Mouse (Mus musculus): ENCODE data around the gene Parp8. TPM values are rescaled to one million over a fixed set of nuclear protein-coding genes. Genes with fewer than 3 reads are reported as not detected.

The Parp8 gene
- 18.9 and 21.1 TPM in 2 replicates for polyA plus RNA-seq (2015; fragmentation: Nextera tagmentation; extraction: Ambion mirVana)

DNA sequence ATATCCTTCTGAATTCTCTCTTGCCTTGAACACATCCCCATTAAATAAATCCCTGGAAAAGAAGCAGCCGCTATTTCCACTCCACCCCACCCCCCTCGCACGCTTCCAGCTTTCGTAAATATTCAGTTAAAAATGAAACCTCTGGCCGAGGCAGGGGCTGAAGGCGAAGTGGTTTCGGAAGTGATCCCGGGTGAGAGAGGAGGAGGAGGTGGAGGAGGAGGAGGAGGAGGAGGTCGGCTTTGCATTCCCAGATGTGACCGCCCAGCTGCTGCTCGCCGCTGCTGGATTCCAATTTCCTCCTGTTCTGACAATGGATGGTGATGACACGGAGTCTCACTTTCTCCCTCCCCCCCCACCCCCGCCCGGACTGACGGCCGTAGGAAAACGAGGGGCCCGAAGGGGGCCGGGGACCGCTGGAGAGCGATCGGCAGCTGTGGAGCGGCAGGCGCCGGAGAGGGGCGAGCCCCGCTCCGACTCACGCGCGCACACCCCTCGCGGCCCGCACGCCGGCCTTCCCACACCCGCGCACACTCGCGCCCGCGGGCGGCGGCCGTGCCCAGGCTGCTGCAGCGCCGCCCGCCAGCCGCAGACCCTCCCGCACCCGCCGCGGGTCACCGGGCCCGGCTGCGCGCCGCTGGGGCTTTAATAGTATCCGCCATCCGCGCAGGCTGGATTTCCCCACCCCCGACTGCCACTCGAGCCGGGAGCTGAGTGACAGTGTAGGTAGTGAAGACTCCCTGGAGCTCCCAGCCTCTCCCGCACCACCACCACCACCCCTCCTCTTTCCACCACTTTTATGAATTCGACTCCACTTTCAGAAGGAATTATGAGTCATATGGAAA is at the start of gene Parp8:
TSS of gene Parp8 (minus strand) at position 312 of the 842 bp plus-strand sequence.
- H3K9me3 ChIP-seq (replicated peaks) = no peaks in the 10 kb centered on the region
- under 1% methylated on average over 33 of the region's 67 CpGs for WGBS
- peak within 1 kb of the TSS; percentile 94 for H3K27ac ChIP-seq (replicated peaks)
- H3K4me2 ChIP-seq (replicated peaks) = peak within 1 kb of the TSS; percentile 74
- no peaks in the 10 kb centered on the region for H3K36me3 ChIP-seq
- ATAC-seq (ENCODE audit: insufficient number of reproducible peaks, low FRiP score, low TSS enrichment, low read depth) = peak; percentile 74
- H3K4me3 ChIP-seq (replicated peaks) = peak within 1 kb of the TSS; percentile 91
- H3K4me1 ChIP-seq = peaks cover 31% of the 10 kb centered on the region
- peak within 1 kb of the TSS; percentile 80 for H3K9ac ChIP-seq
- H3K27me3 ChIP-seq = no peaks in the 10 kb centered on the region

DNA sequence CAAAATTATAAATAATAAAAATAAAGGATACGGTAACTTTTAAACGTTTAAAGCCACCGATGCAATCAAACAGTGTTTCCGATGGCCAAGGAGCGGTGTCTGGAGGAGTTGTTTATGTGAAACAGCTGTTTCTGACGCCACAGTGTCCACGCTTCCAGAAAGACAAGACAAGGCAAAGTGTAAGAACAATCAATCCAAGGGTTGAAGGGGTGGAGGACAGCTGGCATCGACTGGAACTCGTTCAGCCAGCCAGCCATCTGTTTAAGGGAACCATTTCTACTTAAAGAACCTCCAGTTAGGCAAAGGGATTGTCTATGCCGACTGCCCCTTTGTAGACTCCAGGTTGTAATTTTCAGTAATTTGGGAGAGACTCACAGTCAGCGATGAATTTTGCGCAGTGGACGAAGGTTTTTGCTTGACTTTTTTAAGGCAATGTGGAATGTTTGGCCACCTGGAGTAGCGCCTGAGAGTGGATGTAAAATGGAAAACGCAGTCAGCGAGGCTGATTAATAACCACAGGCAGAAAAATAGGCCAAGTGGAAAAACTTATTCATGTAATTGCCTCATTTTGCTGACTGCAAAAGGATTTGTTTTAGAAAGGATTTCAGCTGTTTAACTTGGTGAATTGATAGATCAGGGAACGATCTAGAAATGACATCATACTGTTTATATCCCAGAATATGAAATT is 37.4 kb upstream of the Parp8 start:
- peaks cover 5% of the 10 kb centered on the region; the same call in 1 of the 2 replicates for H3K4me1 ChIP-seq
- H3K4me2 ChIP-seq (replicated peaks) = peak overlapping the region; percentile 21; the same call in 1 of the 2 replicates
- no peaks in the 10 kb centered on the region for H3K9me3 ChIP-seq (replicated peaks)
- H3K36me3 ChIP-seq = no peaks in the 10 kb centered on the region
- H3K27me3 ChIP-seq = no peaks in the 10 kb centered on the region
- no peak for ATAC-seq (ENCODE audit: insufficient number of reproducible peaks, low FRiP score, low TSS enrichment, low read depth)
- WGBS = 43% methylated on average over 17 of the region's 17 CpGs
- peak overlapping the region; percentile 55 for H3K27ac ChIP-seq (replicated peaks)
- no peak overlapping the region for H3K9ac ChIP-seq
- H3K4me3 ChIP-seq (replicated peaks) = no peak overlapping the region

DNA sequence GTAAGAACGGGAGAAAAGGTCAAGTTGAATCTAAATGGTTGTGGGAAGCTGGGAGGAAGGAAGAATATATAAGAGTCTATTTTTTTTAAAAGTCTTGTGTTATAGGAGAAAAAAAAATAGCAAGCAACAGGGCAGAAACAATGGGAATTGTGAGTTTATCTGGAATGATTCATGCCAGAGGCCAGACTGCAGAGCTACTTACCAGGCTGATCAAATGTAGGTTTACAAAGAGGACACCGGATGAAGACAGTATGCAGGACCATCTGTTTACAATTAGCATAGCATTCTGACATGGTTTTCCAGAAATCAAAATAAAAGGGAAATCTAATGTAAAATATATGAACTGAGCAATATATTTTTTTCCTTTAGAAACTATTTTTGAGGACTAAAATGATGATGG is 31.1 kb upstream of the Parp8 start:
- Histone ChIP-seq H3K9me3 (replicated peaks) (no peaks in the 10 kb centered on the region), H3K27ac (replicated peaks) (no peak overlapping the region), H3K4me1 (peaks cover 7% of the 10 kb centered on the region), H3K4me2 (replicated peaks) (no peak overlapping the region), H3K27me3 (no peaks in the 10 kb centered on the region), H3K36me3 (no peaks in the 10 kb centered on the region), H3K4me3 (replicated peaks) (no peak overlapping the region), H3K9ac (no peak overlapping the region)
- 23% methylated on average over 2 of the region's 2 CpGs for WGBS
- no peak for ATAC-seq (ENCODE audit: insufficient number of reproducible peaks, low FRiP score, low TSS enrichment, low read depth)

- peaks cover 7% of the 10 kb centered on the region for H3K4me1 ChIP-seq
- H3K36me3 ChIP-seq = no peaks in the 10 kb centered on the region
- no peaks in the 10 kb centered on the region for H3K9me3 ChIP-seq (replicated peaks)
- H3K27ac ChIP-seq (replicated peaks) = no peak overlapping the region
- no peak overlapping the region for H3K9ac ChIP-seq
- no peak overlapping the region for H3K4me2 ChIP-seq (replicated peaks)
- 83% methylated on average over 7 of the region's 7 CpGs for WGBS
- ATAC-seq (ENCODE audit: insufficient number of reproducible peaks, low FRiP score, low TSS enrichment, low read depth) = no peak
- no peaks in the 10 kb centered on the region for H3K27me3 ChIP-seq
- no peak overlapping the region for H3K4me3 ChIP-seq (replicated peaks)
Measured at GRCm38 (mm10) chr13:117054811-117055496, 29.6 kb upstream of the Parp8 start.

DNA sequence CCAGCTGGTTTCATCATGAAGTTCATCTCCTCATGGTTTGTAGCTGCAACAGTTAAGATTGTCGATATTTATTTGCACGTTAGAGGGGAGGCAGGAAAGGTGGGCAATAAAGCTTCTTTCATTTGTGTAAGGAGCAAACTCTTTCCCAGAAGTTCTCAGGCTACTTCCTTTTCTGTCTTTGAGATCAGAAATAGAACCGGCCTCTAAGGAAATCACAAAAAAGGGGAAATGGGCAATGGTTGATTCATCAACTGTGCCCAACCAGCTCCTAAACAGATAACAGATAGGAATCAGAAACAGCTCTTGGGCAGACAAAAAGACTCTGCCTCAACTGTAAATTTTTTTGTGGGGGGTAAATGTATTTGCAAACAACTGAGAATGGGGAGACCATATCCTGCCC is 27.4 kb upstream of the Parp8 start:
- Histone ChIP-seq H3K9ac (no peak overlapping the region), H3K4me2 (replicated peaks) (no peak overlapping the region), H3K36me3 (no peaks in the 10 kb centered on the region), H3K27ac (replicated peaks) (no peak overlapping the region), H3K27me3 (no peaks in the 10 kb centered on the region), H3K4me1 (peaks cover 17% of the 10 kb centered on the region), H3K9me3 (replicated peaks) (no peaks in the 10 kb centered on the region), H3K4me3 (replicated peaks) (no peak overlapping the region)
- no peak for ATAC-seq (ENCODE audit: insufficient number of reproducible peaks, low FRiP score, low TSS enrichment, low read depth)
- WGBS = 80% methylated on average over 3 of the region's 3 CpGs

GRCm38 (mm10) chr13:117048541-117048971 is 23.2 kb upstream of the Parp8 start:
- no peaks in the 10 kb centered on the region for H3K9me3 ChIP-seq (replicated peaks)
- 34% methylated on average over 5 of the region's 5 CpGs for WGBS
- peak overlapping the region; percentile 11 for H3K4me2 ChIP-seq (replicated peaks)
- H3K27ac ChIP-seq (replicated peaks) = peak overlapping the region; percentile 58
- no peak overlapping the region for H3K9ac ChIP-seq
- ATAC-seq (ENCODE audit: insufficient number of reproducible peaks, low FRiP score, low TSS enrichment, low read depth) = no peak
- peaks cover 10% of the 10 kb centered on the region; the same call in 1 of the 2 replicates for H3K4me1 ChIP-seq
- no peaks in the 10 kb centered on the region for H3K27me3 ChIP-seq
- no peak overlapping the region for H3K4me3 ChIP-seq (replicated peaks)
- no peaks in the 10 kb centered on the region for H3K36me3 ChIP-seq

DNA sequence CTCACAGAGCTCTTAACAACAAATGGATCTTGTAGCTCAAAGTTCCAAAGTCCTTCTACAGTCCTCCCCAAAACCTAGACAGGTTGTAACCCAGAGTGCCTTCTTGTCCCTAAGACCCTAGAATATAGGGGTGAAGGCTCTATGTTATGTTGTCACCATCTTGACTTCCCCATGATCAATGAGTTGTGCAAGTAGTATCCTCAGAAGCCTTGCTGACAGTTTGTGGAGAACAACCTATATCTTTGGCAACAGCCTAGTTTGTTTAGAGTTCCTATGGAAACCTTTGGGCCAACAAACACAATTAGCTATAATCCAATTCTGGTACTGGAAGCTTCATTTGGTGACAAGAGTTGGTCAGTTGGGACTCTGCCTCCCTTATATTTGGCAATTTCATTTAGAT is 18.2 kb upstream of the Parp8 start:
- no peaks in the 10 kb centered on the region for H3K36me3 ChIP-seq
- H3K4me3 ChIP-seq (replicated peaks) = no peak overlapping the region
- no peaks in the 10 kb centered on the region for H3K9me3 ChIP-seq (replicated peaks)
- H3K9ac ChIP-seq = no peak overlapping the region
- no peaks in the 10 kb centered on the region for H3K27me3 ChIP-seq
- no peak overlapping the region for H3K4me2 ChIP-seq (replicated peaks)
- H3K4me1 ChIP-seq = peaks cover 3% of the 10 kb centered on the region; the same call in 1 of the 2 replicates
- no peak overlapping the region for H3K27ac ChIP-seq (replicated peaks)
- ATAC-seq (ENCODE audit: insufficient number of reproducible peaks, low FRiP score, low TSS enrichment, low read depth) = no peak

GRCm38 (mm10) chr13:117041021-117041420 is 15.7 kb upstream of the Parp8 start:
- Histone ChIP-seq H3K36me3 (no peaks in the 10 kb centered on the region), H3K9ac (no peak overlapping the region), H3K4me1 (no peaks in the 10 kb centered on the region), H3K9me3 (replicated peaks) (no peaks in the 10 kb centered on the region), H3K27me3 (no peaks in the 10 kb centered on the region), H3K4me2 (replicated peaks) (no peak overlapping the region), H3K27ac (replicated peaks) (no peak overlapping the region), H3K4me3 (replicated peaks) (no peak overlapping the region)
- no peak for ATAC-seq (ENCODE audit: insufficient number of reproducible peaks, low FRiP score, low TSS enrichment, low read depth)

- Histone ChIP-seq H3K9me3 (replicated peaks) (no peaks in the 10 kb centered on the region), H3K4me3 (replicated peaks) (no peak overlapping the region), H3K27me3 (no peaks in the 10 kb centered on the region), H3K36me3 (no peaks in the 10 kb centered on the region), H3K27ac (replicated peaks) (no peak overlapping the region), H3K4me1 (no peaks in the 10 kb centered on the region), H3K9ac (no peak overlapping the region), H3K4me2 (replicated peaks) (no peak overlapping the region)
- WGBS = 77% methylated on average over 5 of the region's 5 CpGs
- no peak for ATAC-seq (ENCODE audit: insufficient number of reproducible peaks, low FRiP score, low TSS enrichment, low read depth)
Measured at GRCm38 (mm10) chr13:117036277-117036676, 10.9 kb upstream of the Parp8 start.

DNA sequence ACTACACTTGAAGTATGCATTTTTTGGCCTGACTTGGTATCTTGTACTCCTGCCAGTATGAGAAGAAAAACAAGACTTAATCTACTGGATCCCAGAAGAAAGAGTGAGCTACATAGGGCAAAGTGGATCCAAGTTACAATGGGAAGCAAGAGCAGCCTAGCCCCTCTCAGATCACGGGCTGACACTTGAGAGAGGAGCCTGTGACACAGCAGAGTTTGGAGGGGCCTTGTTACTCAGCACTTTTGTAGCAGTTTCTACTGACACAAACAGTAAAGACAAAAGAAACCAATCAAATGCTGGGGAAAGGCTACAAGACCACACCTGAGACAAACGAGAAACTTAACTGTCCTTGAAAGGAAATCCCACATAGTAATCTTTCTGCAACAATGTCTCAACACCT is 9.8 kb upstream of the Parp8 start:
- Histone ChIP-seq H3K4me1 (no peaks in the 10 kb centered on the region), H3K27me3 (no peaks in the 10 kb centered on the region), H3K9ac (no peak overlapping the region), H3K9me3 (replicated peaks) (no peaks in the 10 kb centered on the region), H3K4me3 (replicated peaks) (no peak overlapping the region), H3K4me2 (replicated peaks) (no peak overlapping the region), H3K36me3 (no peaks in the 10 kb centered on the region), H3K27ac (replicated peaks) (no peak overlapping the region)
- ATAC-seq (ENCODE audit: insufficient number of reproducible peaks, low FRiP score, low TSS enrichment, low read depth) = no peak
- WGBS = 46% methylated on average over 2 of the region's 2 CpGs

- Histone ChIP-seq H3K4me2 (replicated peaks) (no peak overlapping the region), H3K4me1 (no peaks in the 10 kb centered on the region), H3K4me3 (replicated peaks) (no peak overlapping the region), H3K9ac (no peak overlapping the region), H3K36me3 (no peaks in the 10 kb centered on the region), H3K27ac (replicated peaks) (no peak overlapping the region), H3K9me3 (replicated peaks) (no peaks in the 10 kb centered on the region), H3K27me3 (no peaks in the 10 kb centered on the region)
- no peak for ATAC-seq (ENCODE audit: insufficient number of reproducible peaks, low FRiP score, low TSS enrichment, low read depth)
- WGBS = 74% methylated on average over 1 of the region's 1 CpGs
Measured at GRCm38 (mm10) chr13:117034676-117035075, 9.3 kb upstream of the Parp8 start.

All from embryonic facial prominence, embryonic 15.5 days (tissue).